Mouse (Mus musculus): ENCODE measurements at regions not wholly inside any gene's neighbourhood (a gene's known extent, or its start where the extent isn't known, plus 50 kb on each side); places are given as distances from the start of the nearest gene placed in this dataset.

DNA sequence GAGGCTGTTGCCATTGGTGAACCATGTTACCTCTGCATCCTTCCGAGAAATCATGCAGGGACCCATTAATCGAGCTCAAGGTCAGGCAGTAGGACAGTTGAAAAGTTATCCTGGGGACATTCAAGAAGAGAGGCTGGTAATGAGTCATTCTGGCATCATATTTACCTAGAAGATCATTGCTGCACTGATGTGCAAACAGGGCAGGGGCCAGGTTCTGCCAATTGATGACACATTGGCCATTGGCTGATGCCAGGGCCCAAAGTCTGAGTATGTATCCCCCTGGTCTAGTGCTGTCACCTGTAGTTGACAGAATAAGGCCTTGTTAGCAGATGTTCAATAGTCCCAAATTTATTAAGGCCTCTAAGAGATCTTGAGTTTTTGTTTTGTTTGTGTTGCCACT is 83.6 kb upstream of the Smlr1 start:
- TF ChIP-seq EP300 (IDR thresholded peaks at IDR 0.05), result no peak
- TF ChIP-seq CTCF (IDR thresholded peaks at IDR 0.05), result no peak
